Mouse (Mus musculus): ENCODE data around the gene Bean1. TPM values are rescaled to one million over a fixed set of nuclear protein-coding genes. Genes with fewer than 3 reads are reported as not detected.
"Not testable (repeated sequence)": the region's sequence is repeated elsewhere in the genome, so short reads cannot be mapped to it uniquely, and the experiment has no call there.

Bean1 gene
- total and polyA plus RNA-seq, 2 experiments from 2014 or later, result 0.57 to 3.9 TPM

GRCm38 (mm10) chr8:104249442-104249996 is 79.3 kb downstream of the Bean1 start:
- Histone ChIP-seq H3K36me3 (replicated peaks; ENCODE audit: control insufficient read depth, insufficient read depth, low read length) (0 out of 2 replicates have a peak, but pooled peaks cover 3% of the 10 kb centered on the region), H3K9ac (replicated peaks; ENCODE audit: low read depth, low read length) (no peak overlapping the region), H3K27ac (ENCODE audit: low read depth) (no peak overlapping the region), H3K4me2 (ENCODE audit: low read depth, low read length) (no peak overlapping the region), H3K9me3 (replicated peaks; ENCODE audit: control insufficient read depth, low read length) (no peaks in the 10 kb centered on the region), H3K4me1 (ENCODE audit: control insufficient read depth, insufficient read depth) (peaks cover 9% of the 10 kb centered on the region), H3K4me3 (ENCODE audit: low read depth, low read length) (no peak overlapping the region), H3K27me3 (ENCODE audit: control insufficient read depth, insufficient read depth, low read length) (no peaks in the 10 kb centered on the region)
- no peak for ATAC-seq (ENCODE audit: insufficient read depth, low read depth)
- WGBS, result 74% methylated on average over 7 of the region's 7 CpGs
- DNase-seq (ENCODE audit: low spot score), result no peak
- TF ChIP-seq EP300 (IDR thresholded peaks at IDR 0.05; ENCODE audit: low read depth), result no peak
- no peak for TF ChIP-seq CTCF (IDR thresholded peaks at IDR 0.05; ENCODE audit: low read depth)

- peak; percentile 85 for DNase-seq (ENCODE audit: low spot score)
- Histone ChIP-seq H3K27me3 (ENCODE audit: control insufficient read depth, insufficient read depth, low read length) (no peaks in the 10 kb centered on the region), H3K4me1 (ENCODE audit: control insufficient read depth, insufficient read depth) (peaks cover 9% of the 10 kb centered on the region), H3K36me3 (replicated peaks; ENCODE audit: control insufficient read depth, insufficient read depth, low read length) (no peaks in the 10 kb centered on the region), H3K9ac (replicated peaks; ENCODE audit: low read depth, low read length) (peak within 1 kb of the TSS; percentile 57), H3K27ac (ENCODE audit: low read depth) (no peak within 1 kb of the TSS), H3K9me3 (replicated peaks; ENCODE audit: control insufficient read depth, low read length) (no peaks in the 10 kb centered on the region), H3K4me2 (ENCODE audit: low read depth, low read length) (peak within 1 kb of the TSS; percentile 90), H3K4me3 (ENCODE audit: low read depth, low read length) (peak within 1 kb of the TSS; percentile 73)
- 4% methylated on average over 41 of the region's 41 CpGs for whole genome bisulfite sequencing
- TF ChIP-seq CTCF (IDR thresholded peaks at IDR 0.05; ENCODE audit: low read depth), result peak; percentile 34
- no peak for TF ChIP-seq EP300 (IDR thresholded peaks at IDR 0.05; ENCODE audit: low read depth)
- ATAC-seq (ENCODE audit: insufficient read depth, low read depth), result peak; percentile 85
These were observed 80.5 kb downstream of the Bean1 start, which contains the start of gene Cklf for GRCm38 (mm10) chr8:104250439-104251367. TSS of gene Cklf (plus strand) at chr8:104250861.

GRCm38 (mm10) chr8:104251461-104251860 is 81.2 kb downstream of the Bean1 start:
- ATAC-seq (ENCODE audit: insufficient read depth, low read depth), result no peak

GRCm38 (mm10) chr8:104253016-104253415 is 82.8 kb downstream of the Bean1 start:
- Histone ChIP-seq H3K27me3 (ENCODE audit: control insufficient read depth, insufficient read depth, low read length) (no peaks in the 10 kb centered on the region), H3K4me3 (ENCODE audit: low read depth, low read length) (no peak overlapping the region), H3K4me2 (ENCODE audit: low read depth, low read length) (no peak overlapping the region), H3K27ac (ENCODE audit: low read depth) (no peak overlapping the region), H3K36me3 (replicated peaks; ENCODE audit: control insufficient read depth, insufficient read depth, low read length) (peaks cover 3% of the 10 kb centered on the region), H3K9ac (replicated peaks; ENCODE audit: low read depth, low read length) (no peak overlapping the region), H3K4me1 (ENCODE audit: control insufficient read depth, insufficient read depth) (peaks cover 3% of the 10 kb centered on the region; the same call in 1 of the 2 replicates), H3K9me3 (replicated peaks; ENCODE audit: control insufficient read depth, low read length) (no peaks in the 10 kb centered on the region)
- ATAC-seq (ENCODE audit: insufficient read depth, low read depth), result no peak
- no peak for TF ChIP-seq EP300 (IDR thresholded peaks at IDR 0.05; ENCODE audit: low read depth)
- TF ChIP-seq CTCF (IDR thresholded peaks at IDR 0.05; ENCODE audit: low read depth), result peak; percentile 9; the same call in 1 of the 2 replicates
- DNase-seq (ENCODE audit: low spot score), result no peak
- 88% methylated on average over 3 of the region's 3 CpGs for whole genome bisulfite sequencing

More at GRCm38 (mm10) chr8:104251461-104251860, 81.2 kb downstream of the Bean1 start:
- Histone ChIP-seq H3K27ac (ENCODE audit: low read depth) (no peak overlapping the region), H3K27me3 (ENCODE audit: control insufficient read depth, insufficient read depth, low read length) (no peaks in the 10 kb centered on the region), H3K9ac (replicated peaks; ENCODE audit: low read depth, low read length) (peak overlapping the region; percentile 57; the same call in 1 of the 2 replicates), H3K4me1 (ENCODE audit: control insufficient read depth, insufficient read depth) (peaks cover 9% of the 10 kb centered on the region), H3K9me3 (replicated peaks; ENCODE audit: control insufficient read depth, low read length) (no peaks in the 10 kb centered on the region), H3K4me3 (ENCODE audit: low read depth, low read length) (peak overlapping the region; percentile 73), H3K4me2 (ENCODE audit: low read depth, low read length) (peak overlapping the region; percentile 90), H3K36me3 (replicated peaks; ENCODE audit: control insufficient read depth, insufficient read depth, low read length) (no peaks in the 10 kb centered on the region)
- DNase-seq (ENCODE audit: low spot score), result no peak
- TF ChIP-seq EP300 (IDR thresholded peaks at IDR 0.05; ENCODE audit: low read depth), result no peak
- 0% methylated on average over 7 of the region's 7 CpGs for WGBS

GRCm38 (mm10) chr8:104261802-104262201 is 91.6 kb downstream of the Bean1 start:
- H3K9ac ChIP-seq (replicated peaks; ENCODE audit: low read depth, low read length); H3K27me3 ChIP-seq (ENCODE audit: control insufficient read depth, insufficient read depth, low read length); H3K4me1 ChIP-seq (ENCODE audit: control insufficient read depth, insufficient read depth); H3K4me2 ChIP-seq (ENCODE audit: low read depth, low read length); DNase-seq (ENCODE audit: low spot score); H3K9me3 ChIP-seq (replicated peaks; ENCODE audit: control insufficient read depth, low read length); ATAC-seq (ENCODE audit: insufficient read depth, low read depth); H3K4me3 ChIP-seq (ENCODE audit: low read depth, low read length); H3K27ac ChIP-seq (ENCODE audit: low read depth): not testable (repeated sequence)
- WGBS, result 87% methylated on average over 5 of the region's 5 CpGs
- peaks cover 30% of the 10 kb centered on the region for H3K36me3 ChIP-seq (replicated peaks; ENCODE audit: control insufficient read depth, insufficient read depth, low read length)

GRCm38 (mm10) chr8:104264271-104264935 is 94.2 kb downstream of the Bean1 start:
- H3K9me3 ChIP-seq (replicated peaks; ENCODE audit: control insufficient read depth, low read length); H3K9ac ChIP-seq (replicated peaks; ENCODE audit: low read depth, low read length); H3K4me3 ChIP-seq (ENCODE audit: low read depth, low read length); H3K4me1 ChIP-seq (ENCODE audit: control insufficient read depth, insufficient read depth); ATAC-seq (ENCODE audit: insufficient read depth, low read depth); H3K27ac ChIP-seq (ENCODE audit: low read depth); H3K4me2 ChIP-seq (ENCODE audit: low read depth, low read length); DNase-seq (ENCODE audit: low spot score); H3K27me3 ChIP-seq (ENCODE audit: control insufficient read depth, insufficient read depth, low read length): not testable (repeated sequence)
- 95% methylated on average over 22 of the region's 22 CpGs for WGBS
- H3K36me3 ChIP-seq (replicated peaks; ENCODE audit: control insufficient read depth, insufficient read depth, low read length), result peaks cover 13% of the 10 kb centered on the region
